Mouse (Mus musculus) embryo, embryonic 11.5 days (tissue): Measurements from ENCODE around the gene Cdkn2aipnl.
A peak's percentile ranks its signal among the peaks of the same experiment; 100 is the strongest.

Experiments
- DNase-seq: peaks from one replicate; pipeline ENCODE4 v3.0.0-alpha.2; 2012; ENCODE audit warnings: low read depth, low spot score

Gene Cdkn2aipnl

DNA sequence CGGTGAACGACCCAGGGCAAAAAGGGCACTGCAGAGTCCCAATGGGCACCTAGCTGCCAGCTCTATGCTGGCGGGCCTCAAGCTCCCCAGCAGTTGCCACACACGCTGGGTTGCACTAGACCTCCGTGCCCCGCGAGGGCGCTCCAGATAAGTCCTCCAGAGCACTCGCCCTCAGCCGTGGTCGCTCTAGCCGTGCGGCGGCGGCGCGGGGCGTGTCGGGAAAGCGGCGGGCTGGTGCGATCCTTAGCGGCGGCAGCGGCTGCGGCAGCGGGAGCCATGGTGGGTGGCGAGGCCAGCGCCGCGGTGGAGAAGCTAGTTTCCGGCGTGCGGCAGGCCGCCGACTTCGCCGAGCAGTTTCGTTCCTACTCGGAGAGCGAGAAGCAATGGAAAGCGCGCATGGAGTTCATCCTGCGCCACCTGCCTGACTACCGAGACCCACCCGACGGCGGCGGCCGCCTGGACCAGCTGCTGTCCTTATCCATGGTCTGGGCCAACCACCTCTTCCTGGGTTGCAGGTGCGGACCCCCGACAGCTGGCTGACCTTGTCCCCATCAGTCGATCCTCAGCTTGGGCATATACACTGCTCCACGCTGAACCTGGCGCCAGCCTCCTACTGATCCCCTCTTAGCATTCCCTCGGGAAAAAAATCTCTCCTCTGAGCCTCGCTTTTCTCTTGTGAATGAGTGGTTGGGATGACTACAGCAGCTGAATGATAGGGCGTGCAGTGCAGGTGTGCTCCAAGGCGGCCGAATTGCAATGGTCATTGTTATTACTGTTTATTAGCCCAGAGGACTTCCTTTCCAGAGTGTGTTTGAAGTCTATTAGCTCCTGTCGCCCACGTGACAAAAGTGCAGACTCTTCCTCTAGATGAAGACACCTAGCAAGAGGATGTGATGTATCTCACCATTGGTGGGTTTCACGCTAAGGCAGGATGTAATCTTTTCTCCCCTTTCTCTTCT is at the start of gene Cdkn2aipnl:
TSS of gene Cdkn2aipnl (plus strand) at position 219 of the 959 bp plus-strand sequence.
- DNase-seq, result peak; percentile 92

DNA sequence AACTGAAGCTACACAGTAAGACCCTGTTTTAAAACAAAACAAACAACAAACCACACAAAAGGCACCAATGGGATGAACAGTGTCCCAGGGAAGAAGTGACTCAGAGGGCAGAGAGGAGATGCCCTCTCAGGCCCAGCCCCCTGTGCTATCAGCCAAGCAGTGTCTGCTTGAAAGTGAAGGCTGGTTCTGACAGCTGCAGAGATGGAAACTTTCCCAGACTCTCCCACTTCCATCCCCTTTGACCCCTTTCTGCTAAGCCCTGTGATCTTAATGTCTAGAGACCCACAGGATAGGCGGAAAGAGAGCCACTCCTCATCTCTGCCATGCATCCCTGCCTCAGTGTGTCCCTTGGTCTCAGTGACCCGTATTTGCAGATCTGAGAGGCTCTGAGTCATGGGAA is 49.5 kb upstream of the Cdkn2aipnl start:
- DNase-seq, result no peak

DNA sequence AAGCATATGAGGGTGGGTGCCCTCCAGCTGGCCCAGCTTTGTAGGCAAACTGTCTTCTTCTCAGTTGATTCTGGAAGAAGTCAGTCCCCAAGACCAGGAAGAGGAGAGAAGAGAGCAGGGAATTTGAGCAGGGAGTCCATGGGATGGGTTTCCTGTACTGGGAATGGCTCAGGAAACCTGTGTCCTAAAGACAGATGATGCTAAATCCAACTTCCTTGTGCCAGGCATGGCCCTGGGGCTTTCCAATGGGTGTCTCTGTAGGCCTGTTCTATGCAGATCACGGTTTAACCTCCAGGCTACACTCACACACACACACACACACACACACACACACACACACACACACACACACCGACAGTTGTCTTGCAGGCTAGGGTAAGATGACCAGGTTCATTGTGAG is 48.9 kb upstream of the Cdkn2aipnl start:
- DNase-seq, result no peak

- no peak for DNase-seq
Observed at GRCm38 (mm10) chr11:51921355-51922125, 45.9 kb upstream of the Cdkn2aipnl start.

- no peak for DNase-seq
Observed at GRCm38 (mm10) chr11:51922421-51922841, 45.0 kb upstream of the Cdkn2aipnl start.

- DNase-seq, result no peak
Observed at GRCm38 (mm10) chr11:51925595-51925994, 41.9 kb upstream of the Cdkn2aipnl start.

DNA sequence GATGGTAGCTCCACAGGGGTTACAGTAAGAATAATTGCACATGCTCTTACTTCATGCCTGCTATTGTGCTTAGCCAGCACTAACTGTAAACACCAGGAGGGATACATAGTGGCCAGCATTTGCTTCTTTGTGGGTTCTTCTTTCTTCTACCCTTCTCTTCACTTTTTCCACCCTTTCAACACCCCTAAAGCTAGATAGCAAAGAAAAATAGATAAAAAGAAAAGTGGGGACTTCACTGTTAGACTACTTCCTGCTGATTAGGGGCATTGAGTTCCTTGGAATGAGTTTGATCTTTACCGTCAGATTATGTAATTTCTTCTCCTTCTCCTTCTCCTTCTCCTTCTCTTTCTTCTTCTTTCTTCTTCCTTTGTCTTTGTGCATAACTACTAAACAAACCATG is 41.1 kb upstream of the Cdkn2aipnl start:
- DNase-seq, result no peak

DNA sequence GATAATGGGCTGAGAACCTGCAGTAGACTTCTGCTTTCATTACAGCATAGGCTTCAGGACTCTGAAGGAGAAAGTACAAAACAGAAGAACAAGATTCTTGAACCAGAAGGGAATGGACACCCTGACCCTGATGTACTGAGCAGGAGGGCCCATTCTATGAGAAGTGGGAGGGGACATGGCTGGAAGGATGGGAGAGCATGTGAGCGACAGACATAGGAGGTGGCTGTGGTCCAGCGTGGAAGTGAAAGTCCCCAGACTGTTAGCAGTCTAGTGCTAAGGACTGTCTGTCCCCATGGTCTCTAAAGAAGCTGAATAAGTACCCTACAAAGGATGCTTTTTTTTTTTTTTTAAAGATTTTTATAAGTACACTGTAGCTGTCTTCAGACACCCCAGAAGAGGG is 40.4 kb upstream of the Cdkn2aipnl start:
- no peak for DNase-seq

GRCm38 (mm10) chr11:51931138-51931537 is 36.3 kb upstream of the Cdkn2aipnl start:
- no peak for DNase-seq

- no peak for DNase-seq
Observed at GRCm38 (mm10) chr11:51931790-51932189, 35.7 kb upstream of the Cdkn2aipnl start.

GRCm38 (mm10) chr11:51934230-51934629 is 33.2 kb upstream of the Cdkn2aipnl start:
- DNase-seq, result no peak

- DNase-seq, result no peak
Observed at GRCm38 (mm10) chr11:51935636-51936434, 31.6 kb upstream of the Cdkn2aipnl start.

DNA sequence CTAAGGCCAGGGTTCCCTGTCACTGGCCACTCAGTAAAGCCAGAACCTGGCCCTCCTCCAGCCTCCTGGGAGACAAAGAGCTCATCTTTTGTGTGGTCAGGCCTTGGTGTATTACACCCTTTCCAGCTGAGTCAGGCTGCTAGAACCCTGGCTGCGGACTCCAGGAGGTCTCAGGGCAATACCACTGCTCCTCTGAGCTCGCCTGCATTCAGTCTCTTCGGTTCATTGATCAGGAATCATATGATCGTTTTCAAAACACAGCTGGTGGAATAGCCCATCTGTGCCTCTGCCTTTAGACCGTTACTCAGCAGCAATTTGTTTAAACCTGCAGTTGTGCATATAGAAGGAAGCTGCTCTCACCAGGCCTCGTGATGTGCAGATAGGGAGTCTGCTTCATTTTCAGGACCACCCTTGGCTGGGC is 30.1 kb upstream of the Cdkn2aipnl start:
- DNase-seq, result no peak

DNA sequence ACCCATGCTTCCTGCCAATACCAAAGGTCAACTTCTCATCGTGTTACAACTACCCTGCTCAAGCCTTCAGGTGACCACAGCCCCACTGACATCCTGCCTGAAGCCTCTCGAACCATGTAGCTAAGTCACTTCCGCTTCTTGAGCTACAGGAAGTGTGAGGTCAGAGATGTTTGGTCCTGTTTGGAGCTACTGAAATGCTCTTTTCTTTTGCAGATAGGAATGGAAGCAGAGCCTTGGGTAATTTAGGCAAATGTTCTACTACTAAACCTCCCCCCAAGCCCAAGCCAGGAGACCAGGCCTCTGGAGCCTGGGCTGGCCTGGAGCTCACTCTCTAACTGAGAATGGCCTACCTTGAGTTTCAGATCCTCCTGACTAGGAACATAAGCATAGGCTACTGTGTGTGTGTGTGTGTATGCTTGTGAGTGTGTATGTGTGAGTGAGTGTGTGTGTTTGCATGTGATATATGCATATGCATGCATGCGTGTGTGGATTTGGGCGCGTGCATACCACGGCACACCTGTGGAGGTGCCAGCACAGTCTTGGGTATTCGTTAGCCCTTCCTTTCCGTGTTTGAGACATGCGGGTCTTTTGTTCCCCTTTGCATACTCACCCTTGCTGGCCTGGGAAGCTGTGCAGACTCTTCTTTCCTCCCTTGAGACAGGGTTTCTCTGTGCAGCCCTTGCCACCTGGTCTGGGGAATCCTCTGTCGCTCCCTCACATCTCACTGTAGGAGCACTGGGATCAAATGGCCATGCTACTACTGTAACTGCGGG is 28.5 kb upstream of the Cdkn2aipnl start:
- no peak for DNase-seq

GRCm38 (mm10) chr11:51939590-51939955 is 27.9 kb upstream of the Cdkn2aipnl start:
- DNase-seq, result no peak

DNA sequence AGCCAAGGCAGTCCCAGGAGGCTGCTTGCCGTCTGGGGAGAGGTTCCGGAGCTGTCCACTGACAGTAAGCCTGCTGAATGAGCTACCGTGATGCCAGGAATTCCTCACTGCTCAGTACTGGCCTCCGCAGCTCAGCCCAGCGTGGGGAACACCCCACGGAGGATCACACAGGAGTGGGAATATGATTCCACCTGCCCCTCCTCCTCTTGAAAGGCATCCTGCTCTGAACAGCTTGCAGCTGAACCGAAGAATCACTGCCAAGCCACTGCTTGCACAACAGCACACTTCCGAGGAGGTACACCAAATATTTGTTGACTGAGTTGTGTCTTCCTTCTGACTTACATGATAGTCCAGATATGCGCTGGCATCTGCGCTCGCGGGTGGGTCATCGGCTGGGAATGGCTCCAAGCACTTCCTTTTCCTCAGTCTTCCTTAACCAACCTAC is 26.9 kb upstream of the Cdkn2aipnl start:
- no peak for DNase-seq

DNA sequence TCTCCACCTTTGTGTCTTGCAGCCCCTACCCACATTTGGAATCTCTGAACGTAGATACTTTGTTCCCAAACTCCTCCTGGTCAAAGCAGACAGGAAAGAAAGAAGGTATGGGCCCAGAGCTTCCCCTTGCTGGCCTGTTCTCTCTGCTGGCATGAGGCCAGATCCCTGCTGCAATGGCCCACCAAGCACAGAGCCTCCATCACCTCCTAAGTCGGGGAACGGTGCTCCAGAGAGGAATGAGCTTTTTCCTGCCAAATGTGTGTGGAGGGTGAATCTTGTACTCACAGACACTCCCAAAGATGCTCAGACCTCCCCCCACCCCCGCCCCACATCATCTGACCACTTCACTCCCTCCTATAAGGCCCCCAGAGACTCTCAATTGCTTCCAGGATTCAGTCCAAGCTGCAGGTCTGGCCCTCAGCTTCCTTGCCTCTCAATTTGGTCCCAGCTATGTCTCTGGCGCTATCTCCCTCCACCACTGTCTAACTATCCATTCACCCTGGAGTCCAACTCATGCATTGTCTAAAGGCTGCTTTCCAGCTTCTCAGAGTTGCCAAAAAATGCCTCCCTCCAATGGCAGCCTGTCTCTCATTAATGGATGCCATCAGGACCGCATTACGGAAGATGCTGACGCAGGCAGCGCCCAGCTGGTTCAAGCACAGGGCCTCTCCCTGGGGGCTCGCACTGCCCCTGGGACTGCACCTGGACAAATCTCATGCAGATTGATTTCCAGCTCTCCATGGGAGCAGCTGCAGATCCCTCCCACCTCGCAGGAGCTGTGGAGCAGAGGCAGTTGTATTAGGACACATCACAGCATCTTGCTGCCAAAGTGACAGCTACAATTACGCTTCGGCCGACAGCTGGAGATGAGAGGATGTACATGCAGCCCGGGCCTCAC is 24.6 kb upstream of the Cdkn2aipnl start:
- no peak for DNase-seq

DNA sequence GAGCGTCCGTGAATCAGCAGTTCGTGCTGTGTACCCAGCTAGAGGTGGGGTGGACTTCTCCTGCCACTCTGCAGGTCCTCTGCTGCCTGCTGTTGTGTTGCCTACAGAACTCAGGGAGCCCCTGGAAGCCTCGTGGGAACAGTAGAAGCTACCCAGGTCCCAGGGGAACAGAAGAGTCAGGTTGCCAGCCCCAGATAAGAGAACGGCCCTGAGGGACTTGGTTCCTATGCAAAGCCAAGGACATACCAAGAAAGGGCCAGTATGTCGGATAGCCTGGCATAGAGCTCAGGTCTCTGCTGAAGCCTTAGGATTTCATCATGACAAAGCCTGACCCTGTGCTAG is 24.0 kb upstream of the Cdkn2aipnl start:
- no peak for DNase-seq

DNA sequence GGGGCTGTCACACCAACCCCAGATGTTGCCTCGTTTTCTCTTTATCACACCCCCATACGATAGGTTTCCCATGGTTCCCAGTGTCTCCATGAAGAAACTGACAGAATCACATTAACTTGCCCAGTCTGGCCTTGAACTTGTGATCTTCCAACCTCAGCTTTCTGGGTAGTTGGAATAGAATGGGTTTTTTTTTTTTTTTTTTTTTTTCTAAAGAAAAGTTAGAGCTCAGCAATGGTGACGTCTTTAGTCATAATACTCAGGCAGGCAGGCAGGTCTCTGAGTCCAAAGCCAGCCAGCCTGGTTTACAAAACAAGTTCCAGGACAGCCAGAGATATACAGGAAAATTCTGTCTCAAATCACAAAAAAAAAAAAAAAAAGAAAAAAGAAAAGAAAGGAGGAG is 23.2 kb upstream of the Cdkn2aipnl start:
- DNase-seq, result no peak

- no peak for DNase-seq
Observed at GRCm38 (mm10) chr11:51945548-51945947, 21.9 kb upstream of the Cdkn2aipnl start.
